ENCODE assay signal across 30 mouse cellular contexts in the genomic region with DNA sequence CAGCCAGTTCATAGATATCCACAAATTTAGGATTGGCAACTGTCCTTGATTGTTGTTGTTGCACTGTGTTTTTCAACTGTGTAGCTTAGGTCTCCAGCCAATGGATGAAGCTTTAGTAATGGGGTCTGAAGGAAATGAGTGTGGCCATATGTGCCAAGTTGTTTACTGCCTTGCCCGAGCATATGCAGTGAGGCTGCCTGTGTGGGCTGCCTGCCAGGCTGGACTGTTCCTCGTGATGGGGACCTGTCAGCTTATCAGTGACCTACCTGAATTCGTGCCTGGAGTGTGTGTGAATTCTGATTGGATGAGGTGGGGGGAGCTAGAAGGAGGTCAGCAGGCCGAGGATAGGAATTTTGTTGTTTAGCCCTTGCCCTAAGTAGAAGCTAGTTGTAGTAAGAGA.
A peak's percentile ranks its signal among the peaks of the same experiment; 100 is the strongest.
DNase-seq lines count a peak whose midpoint lies in the region; ATAC-seq and TF ChIP-seq lines count a peak whose summit lies in the region.
"Had no signal": no experiment of that assay in that cellular context is flagged by ENCODE, and none has a peak within 500 bp of the region (broad histone marks: within the 10 kb centered on the region; RNA-seq: fewer than 3 reads in every experiment).

No protein-coding gene starts in this region.

- H3K4me3 ChIP-seq in hindbrain, postnatal 0 days (ENCODE audit: low read length), result no peak overlapping the region
- H3K4me3 ChIP-seq in hindbrain, embryonic 10.5 days, result no peak overlapping the region
- H3K4me3 ChIP-seq: embryonic facial prominence, embryonic 12.5 days; gastrocnemius, adult 2 months; heart, embryonic 12.5 days; hindbrain, embryonic 15.5 days; kidney, embryonic 15.5 days; midbrain, embryonic 15.5 days; myocyte; neural tube, embryonic 12.5 days had no signal

- no peak overlapping the region for H3K4me2 ChIP-seq in hindbrain, postnatal 0 days (ENCODE audit: low read depth, low read length)
- H3K4me2 ChIP-seq: embryonic facial prominence, embryonic 12.5 days; heart, embryonic 12.5 days; hindbrain, embryonic 15.5 days; kidney, embryonic 15.5 days; midbrain, embryonic 15.5 days; neural tube, embryonic 12.5 days had no signal

- 54% methylated on average over 4 of the region's 4 CpGs for WGBS in hindbrain, postnatal 0 days
- WGBS in hindbrain, embryonic 10.5 days, result 66% methylated on average over 4 of the region's 4 CpGs

- H3K4me1 ChIP-seq in hindbrain, postnatal 0 days (ENCODE audit: insufficient read depth, low read length), result no peaks in the 10 kb centered on the region
- no peaks in the 10 kb centered on the region for H3K4me1 ChIP-seq in hindbrain, embryonic 10.5 days (replicated peaks)
- H3K4me1 ChIP-seq: embryonic facial prominence, embryonic 12.5 days; hindbrain, embryonic 15.5 days; kidney, embryonic 15.5 days; midbrain, embryonic 15.5 days; neural tube, embryonic 12.5 days had no signal

- ATAC-seq in hindbrain, postnatal 0 days, result no peak
- ATAC-seq: midbrain, embryonic 15.5 days had no signal

- H3K9me3 ChIP-seq in hindbrain, postnatal 0 days (ENCODE audit: low read length), result no peaks in the 10 kb centered on the region
- no peaks in the 10 kb centered on the region for H3K9me3 ChIP-seq in hindbrain, embryonic 10.5 days
- H3K9me3 ChIP-seq: embryonic facial prominence, embryonic 12.5 days; heart, embryonic 12.5 days; hindbrain, embryonic 15.5 days; kidney, embryonic 15.5 days; midbrain, embryonic 15.5 days; neural tube, embryonic 12.5 days had no signal

- TF ChIP-seq CTCF in hindbrain, postnatal 0 days (IDR thresholded peaks at IDR 0.05; ENCODE audit: low read depth), result no peak

- peak; percentile 1 for DNase-seq in embryo, embryonic 11 days
- DNase-seq in embryo, embryonic 10 days (ENCODE audit: low spot score), result no peak
- peak; percentile 16 for DNase-seq in hindbrain, postnatal 0 days (ENCODE audit: low spot score)
- DNase-seq in hindbrain, embryonic 10.5 days (ENCODE audit: low spot score), result no peak
- peak; percentile 66 to 76 for DNase-seq in cerebellum, postnatal 10 days
- DNase-seq in cerebellum, postnatal 25 days, result peak; percentile 61 to 74
- DNase-seq in kidney, postnatal 10 days, result no peak
- DNase-seq: adrenal gland, postnatal 25 days; B cell, adult 2 months; gastrocnemius, adult 2 months; gastrocnemius, postnatal 36 days; heart, adult 18-20 months; kidney, adult 18-20 months; kidney, postnatal 4 days; layer of hippocampus, postnatal 36 days; liver; lung, adult 2 months; lung, postnatal 10 days; right cerebral cortex, adult 18-20 months; spleen, adult 18-20 months; thymus, postnatal 14 days had no signal

- no peaks in the 10 kb centered on the region for H3K36me3 ChIP-seq in hindbrain, postnatal 0 days (ENCODE audit: insufficient read depth, low read length)
- no peaks in the 10 kb centered on the region for H3K36me3 ChIP-seq in hindbrain, embryonic 10.5 days
- H3K36me3 ChIP-seq: embryonic facial prominence, embryonic 12.5 days; heart, embryonic 12.5 days; hindbrain, embryonic 15.5 days; kidney, embryonic 15.5 days; midbrain, embryonic 15.5 days; neural tube, embryonic 12.5 days had no signal

- no peak overlapping the region for H3K9ac ChIP-seq in hindbrain, postnatal 0 days (replicated peaks; ENCODE audit: low read length)
- H3K9ac ChIP-seq: embryonic facial prominence, embryonic 12.5 days; heart, embryonic 12.5 days; hindbrain, embryonic 15.5 days; kidney, embryonic 15.5 days; liver, embryonic 14.5 days; midbrain, embryonic 15.5 days; neural tube, embryonic 12.5 days had no signal

- no peaks in the 10 kb centered on the region for H3K27me3 ChIP-seq in hindbrain, postnatal 0 days (ENCODE audit: insufficient read depth, low read length)
- H3K27me3 ChIP-seq in hindbrain, embryonic 10.5 days (ENCODE audit: insufficient read depth, poor library complexity, severe bottlenecking), result no peaks in the 10 kb centered on the region
- H3K27me3 ChIP-seq: embryonic facial prominence, embryonic 12.5 days; heart, embryonic 12.5 days; hindbrain, embryonic 15.5 days; kidney, embryonic 15.5 days; midbrain, embryonic 15.5 days; neural tube, embryonic 12.5 days had no signal

- no peak overlapping the region for H3K27ac ChIP-seq in hindbrain, postnatal 0 days
- no peak overlapping the region for H3K27ac ChIP-seq in hindbrain, embryonic 10.5 days
- H3K27ac ChIP-seq: embryonic facial prominence, embryonic 12.5 days; gastrocnemius, adult 2 months; hindbrain, embryonic 15.5 days; kidney, embryonic 15.5 days; liver, embryonic 14.5 days; macrophage; midbrain, embryonic 15.5 days; neural tube, embryonic 12.5 days had no signal

Comparison
In these comparisons a context has a peak if more than half of its experiments do, and no peak if none do; other contexts are left out.
1. DNase-seq: peak in embryo, embryonic 11 days (single experiment), hindbrain, postnatal 0 days (single experiment), cerebellum, postnatal 10 days (2 of 2) and cerebellum, postnatal 25 days (2 of 2); none in embryo, embryonic 10 days (single experiment), hindbrain, embryonic 10.5 days (single experiment) and kidney, postnatal 10 days (single experiment).